Mouse (Mus musculus) G1E-ER4 (cell line): ENCODE data around the gene Gm4792. TPM values are rescaled to one million over a fixed set of nuclear protein-coding genes. Genes with fewer than 3 reads are reported as not detected.

ENCODE experiments used
- GATA1 ChIP-seq: IDR thresholded peaks from one replicate; pipeline ENCODE4 v1.8.0; 2012; ENCODE audit warnings: low read length, inconsistent platforms
- polyA plus RNA-seq: library from polyadenylated mRNA; stranded (reverse); fragments of >175 nt; gene quantifications from 2 replicates; pipeline ENCODE4 v1.2.3, GENCODE M21; 2012

Gene Gm4792
- polyA plus RNA-seq, 1 experiment, result not detected

GRCm38 (mm10) chr10:94262646-94263045 is 35.9 kb downstream of the Gm4792 start:
- TF ChIP-seq GATA1, result no peak

DNA sequence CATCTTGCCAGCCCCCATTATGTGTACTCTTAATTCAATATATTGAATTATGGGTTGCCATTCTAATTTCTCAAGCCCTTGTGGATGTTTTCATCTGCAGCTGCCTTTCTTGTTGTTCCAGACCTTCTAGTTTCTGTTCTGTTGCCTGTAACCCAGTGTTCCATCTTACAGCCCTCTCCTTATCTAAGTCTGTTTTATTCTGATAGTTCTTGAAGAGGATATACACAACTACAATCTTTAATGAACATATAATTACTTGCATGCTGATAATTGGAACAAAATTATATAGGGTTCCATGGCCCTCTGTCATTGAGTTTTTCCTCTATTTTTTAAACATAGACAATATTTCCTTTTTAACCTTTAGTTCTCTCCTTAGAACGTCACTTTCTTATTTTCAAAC is 38.0 kb downstream of the Gm4792 start:
- TF ChIP-seq GATA1, result no peak

GRCm38 (mm10) chr10:94256518-94256917 is 42.0 kb downstream of the Gm4792 start:
- no peak for TF ChIP-seq GATA1

DNA sequence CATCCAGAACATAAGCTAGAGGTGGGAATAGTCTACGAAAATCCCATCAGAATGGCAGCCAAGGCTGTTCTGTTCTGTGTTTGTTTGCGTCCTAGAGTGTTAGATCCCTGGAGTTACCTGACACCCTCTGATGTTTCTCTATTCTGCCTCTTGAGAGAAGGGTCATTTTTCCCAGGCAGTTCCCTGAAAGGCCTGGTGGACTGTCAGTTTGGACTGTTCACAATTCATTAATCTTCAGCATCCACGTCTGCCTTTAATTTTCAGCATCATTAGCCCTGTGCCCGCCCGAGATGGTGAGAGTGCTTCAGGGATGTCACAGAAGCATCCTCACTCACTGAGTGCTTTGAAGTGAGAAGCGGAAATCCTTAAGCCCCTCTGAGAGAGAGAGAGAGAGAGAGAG is 42.8 kb downstream of the Gm4792 start:
- no peak for TF ChIP-seq GATA1

- TF ChIP-seq GATA1, result no peak
Measured at GRCm38 (mm10) chr10:94254766-94255165, 43.7 kb downstream of the Gm4792 start.

GRCm38 (mm10) chr10:94253260-94253807 is 45.2 kb downstream of the Gm4792 start:
- no peak for TF ChIP-seq GATA1

- peak; percentile 90 for TF ChIP-seq GATA1
Measured at GRCm38 (mm10) chr10:94249575-94250456, 48.7 kb downstream of the Gm4792 start.

DNA sequence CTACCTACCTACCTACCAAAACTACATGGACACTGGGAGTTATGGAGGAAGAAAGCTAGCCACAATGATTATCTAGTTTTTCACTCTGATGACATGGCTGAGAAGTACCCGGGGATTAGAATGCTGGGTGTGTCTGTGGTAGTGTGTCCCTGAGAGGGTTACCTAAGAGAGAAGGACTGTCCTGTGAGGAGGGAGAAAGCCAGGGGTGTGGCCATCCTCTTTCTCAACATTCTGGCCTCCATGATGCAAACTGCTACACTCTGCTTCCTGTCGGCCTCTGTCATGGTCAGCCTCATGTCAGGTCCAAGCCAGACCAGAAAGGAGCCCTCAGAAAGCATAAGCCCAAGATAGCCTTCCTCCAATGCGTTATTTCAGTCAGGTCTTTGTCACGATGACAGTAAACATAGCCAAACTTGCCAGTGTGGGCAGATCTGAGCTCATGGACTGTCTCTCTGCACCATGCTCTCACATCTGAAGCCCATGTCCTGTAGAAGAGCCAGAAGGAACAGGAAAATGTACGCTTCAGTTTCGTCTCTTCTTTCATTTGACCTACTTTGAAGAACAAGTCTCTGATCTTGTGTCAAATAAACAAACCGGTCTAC is 50.7 kb downstream of the Gm4792 start:
- no peak for TF ChIP-seq GATA1

Other genes with a start within 250 kb of the Gm4792 start
- gene Nr2c1, start 150.7 kb downstream of the Gm4792 start, polyA plus RNA-seq, result 1.6 TPM in 2 replicates
- 674 and 1,203 TPM in 2 replicates for gene Ndufa12, start 100.0 kb downstream of the Gm4792 start, polyA plus RNA-seq
- gene Tmcc3, start 13.2 kb upstream of the Gm4792 start, polyA plus RNA-seq, result 5.8 and 7.3 TPM in 2 replicates